Mouse (Mus musculus): Measurements from ENCODE around the gene Dnah5.

Dnah5 gene

GRCm38 (mm10) chr15:28203111-28204075 lies at the start of gene Dnah5:
Gene Dnah5 (plus strand): TSS chr15:28203752.
- no peak for DNase-seq

DNA sequence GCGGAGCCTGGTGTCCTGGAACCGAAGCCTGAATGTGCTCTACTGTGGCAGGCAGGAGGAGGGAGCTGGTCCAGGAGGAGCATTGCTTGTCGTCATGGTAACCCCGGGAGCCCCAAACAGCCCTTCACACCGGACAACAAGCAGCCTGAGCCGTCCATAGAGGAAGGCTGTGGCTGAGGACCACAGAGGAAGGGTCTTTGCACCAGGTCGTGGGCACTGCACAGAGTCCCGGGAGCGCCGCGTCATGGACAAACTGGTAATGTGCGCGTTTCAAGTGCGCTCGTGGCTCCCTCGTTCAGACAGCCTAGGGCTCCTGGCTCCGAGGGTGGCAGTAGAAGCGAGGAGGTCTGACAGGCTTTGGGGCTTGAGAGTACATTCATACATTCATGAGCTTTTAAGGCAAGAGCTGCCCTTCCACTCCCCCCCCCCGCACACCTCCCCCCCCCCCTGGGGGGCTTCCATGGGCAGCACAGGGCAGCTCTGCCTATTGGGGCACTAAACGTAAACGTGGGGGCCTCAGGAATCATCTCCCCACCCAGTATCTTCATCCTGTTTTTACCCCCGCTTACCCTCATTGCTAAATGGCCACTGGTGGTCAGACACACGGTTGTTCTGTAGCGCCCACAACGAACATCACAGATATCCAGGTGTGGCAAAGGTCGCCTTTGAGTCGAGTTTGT lies 48.6 kb upstream of the Dnah5 start:
- peak; percentile 34 to 38 for DNase-seq

GRCm38 (mm10) chr15:28158771-28159489 lies 44.6 kb upstream of the Dnah5 start:
- peak; percentile 65 to 66 for DNase-seq

GRCm38 (mm10) chr15:28162291-28162690 lies 41.3 kb upstream of the Dnah5 start:
- no peak for DNase-seq

DNA sequence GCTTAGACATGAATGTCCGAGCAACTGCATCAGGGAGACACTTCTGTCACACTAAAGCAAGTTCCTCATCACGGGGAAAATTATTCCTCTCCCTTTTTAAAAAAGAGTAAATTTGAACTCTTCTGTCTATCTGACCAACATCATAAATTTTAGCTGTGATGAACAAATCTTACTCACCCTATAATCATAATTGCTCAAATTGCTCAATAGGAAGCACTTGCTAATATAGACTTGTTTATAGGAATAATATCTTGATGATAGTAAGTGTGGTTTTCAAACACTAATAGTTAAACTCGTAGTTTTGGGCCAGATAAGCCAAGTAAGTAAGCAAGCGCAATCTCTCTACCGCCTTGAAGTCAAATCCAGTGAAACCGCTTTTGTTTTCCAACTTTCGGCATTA lies 38.3 kb upstream of the Dnah5 start:
- DNase-seq = no peak

DNA sequence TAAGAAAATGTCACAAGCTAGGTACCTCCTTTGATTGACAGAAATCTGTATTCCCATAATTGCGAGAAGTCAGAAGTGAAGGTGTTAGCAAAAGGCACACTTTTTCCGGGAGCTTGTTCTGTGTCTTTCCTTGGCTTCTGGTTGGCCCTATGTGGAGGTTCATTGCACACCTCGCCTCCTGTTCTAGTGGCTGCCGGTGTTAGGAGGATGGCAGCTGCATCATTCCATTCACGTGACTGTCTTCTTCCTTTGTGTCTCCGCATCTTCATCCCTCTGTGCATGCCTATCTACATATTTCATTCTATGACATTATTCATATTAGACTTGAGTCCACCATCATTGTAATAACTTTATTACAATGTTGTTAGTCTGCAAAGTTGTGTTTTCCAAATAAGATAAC lies 37.5 kb upstream of the Dnah5 start:
- no peak for DNase-seq

DNA sequence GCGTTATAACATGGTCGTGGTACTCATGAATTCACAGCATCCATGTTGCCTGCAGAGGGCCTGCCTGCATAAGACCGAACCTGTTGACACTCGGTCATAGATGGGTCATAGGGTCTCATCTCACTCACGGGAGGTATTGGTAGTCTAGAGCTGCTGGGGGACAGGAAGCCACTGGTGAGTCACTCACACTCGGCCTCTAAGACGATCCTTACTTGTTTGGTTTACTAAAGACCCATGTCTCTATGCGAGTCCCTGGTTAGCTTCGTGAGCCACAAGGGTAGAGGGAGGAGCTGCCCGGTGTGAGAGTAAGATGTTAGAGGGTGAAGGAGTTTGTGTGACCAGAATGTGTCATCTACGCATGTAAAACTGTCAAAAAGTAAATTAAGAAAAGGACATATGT lies 24.6 kb upstream of the Dnah5 start:
- DNase-seq = no peak

- no peak for DNase-seq
Measured at GRCm38 (mm10) chr15:28179556-28179955, 24.0 kb upstream of the Dnah5 start.

- DNase-seq = peak; percentile 79 to 89
Measured at GRCm38 (mm10) chr15:28181862-28182261, 21.7 kb upstream of the Dnah5 start.

- DNase-seq = no peak
Measured at GRCm38 (mm10) chr15:28182567-28182966, 21.0 kb upstream of the Dnah5 start.

- DNase-seq = peak; percentile 78
Measured at GRCm38 (mm10) chr15:28187472-28188360, 15.8 kb upstream of the Dnah5 start.

- no peak for DNase-seq
Measured at GRCm38 (mm10) chr15:28188361-28189011, 15.1 kb upstream of the Dnah5 start.

DNA sequence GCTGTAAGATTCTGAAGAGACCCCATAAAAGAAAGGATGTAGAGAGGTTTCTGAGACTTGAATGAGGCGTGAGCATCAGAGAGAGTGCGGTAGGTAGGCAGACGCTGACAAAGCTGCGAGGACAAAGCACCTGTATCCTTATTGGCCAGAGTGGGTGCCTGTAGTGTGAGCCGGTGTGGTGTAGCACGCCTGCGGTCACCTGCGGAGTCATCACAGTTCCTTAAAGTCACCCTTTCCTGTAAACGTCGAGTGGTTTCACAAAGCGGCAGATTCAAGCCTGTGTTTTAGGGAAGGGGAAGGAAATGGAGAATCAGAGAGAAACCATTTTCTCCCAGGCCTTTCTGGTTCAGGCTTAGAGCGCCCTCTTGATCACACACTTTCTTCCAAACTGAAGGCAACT lies 13.9 kb upstream of the Dnah5 start:
- DNase-seq = no peak

GRCm38 (mm10) chr15:28198609-28199008 lies 4.9 kb upstream of the Dnah5 start:
- DNase-seq = no peak

- DNase-seq = no peak
Measured at GRCm38 (mm10) chr15:28204626-28205025, 1.1 kb downstream of the Dnah5 start.

- no peak for DNase-seq
Measured at GRCm38 (mm10) chr15:28207545-28207944, 4.0 kb downstream of the Dnah5 start.

DNA sequence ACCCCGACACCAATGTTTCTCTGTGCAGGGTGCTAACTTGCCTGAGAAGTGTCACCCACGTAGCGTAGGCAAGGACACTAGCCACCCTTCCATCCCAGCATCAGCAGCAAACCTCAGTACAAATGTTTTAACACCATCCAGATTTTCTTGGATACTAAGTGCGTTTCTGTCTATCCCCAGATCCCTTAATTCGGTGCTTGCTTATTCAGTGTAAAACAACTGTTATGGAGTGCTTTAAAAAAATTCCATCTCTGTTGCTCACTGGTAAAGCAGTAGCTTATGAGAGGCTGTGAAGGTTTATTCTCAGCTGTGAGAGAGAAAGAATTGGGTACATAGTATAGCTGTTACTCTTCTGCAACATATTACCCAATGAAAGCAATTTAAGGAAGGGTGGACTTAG lies 9.5 kb downstream of the Dnah5 start:
- DNase-seq = no peak

- no peak for DNase-seq
Measured at GRCm38 (mm10) chr15:28216358-28216757, 12.8 kb downstream of the Dnah5 start.

DNA sequence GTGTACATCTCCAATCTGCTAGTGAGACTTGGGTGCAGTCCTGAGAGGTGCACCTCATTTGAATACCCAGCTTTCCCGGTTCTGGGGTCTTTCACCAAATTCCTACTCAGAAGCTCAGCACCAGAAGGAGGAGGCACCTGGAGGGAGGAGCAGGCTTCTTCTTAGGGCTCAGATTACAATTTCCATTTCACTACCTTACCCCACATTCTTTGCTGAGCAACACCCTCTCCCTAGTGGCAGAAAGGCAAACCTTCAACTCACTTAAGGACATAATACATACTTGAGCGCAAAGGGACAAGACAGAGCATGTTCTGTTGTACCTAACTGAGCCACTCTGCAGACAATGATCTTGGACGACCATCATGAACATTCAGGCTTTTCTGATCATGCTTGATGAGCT lies 23.8 kb downstream of the Dnah5 start:
- no peak for DNase-seq

DNA sequence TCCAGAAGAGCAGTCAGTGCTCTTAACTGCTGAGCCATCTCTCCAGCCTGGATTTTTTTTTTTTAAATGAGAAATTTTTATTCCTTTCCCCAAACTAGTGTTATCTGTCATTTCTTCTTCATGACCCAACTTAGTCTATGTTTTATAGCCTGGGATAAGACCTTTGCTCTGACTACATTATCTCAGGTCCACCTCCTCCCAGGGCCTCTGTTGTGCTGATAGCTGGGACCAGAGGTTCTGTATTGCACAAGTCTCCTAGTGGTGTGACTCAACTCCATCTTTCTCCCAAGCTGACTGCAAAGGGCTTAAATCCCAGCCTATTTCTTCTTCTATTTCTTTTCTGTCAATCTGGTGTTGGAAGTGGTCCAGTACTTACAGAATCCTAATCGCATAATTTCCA lies 56.7 kb downstream of the Dnah5 start:
- DNase-seq = no peak

GRCm38 (mm10) chr15:28299438-28299837 lies 95.9 kb downstream of the Dnah5 start:
- DNase-seq = no peak

DNA sequence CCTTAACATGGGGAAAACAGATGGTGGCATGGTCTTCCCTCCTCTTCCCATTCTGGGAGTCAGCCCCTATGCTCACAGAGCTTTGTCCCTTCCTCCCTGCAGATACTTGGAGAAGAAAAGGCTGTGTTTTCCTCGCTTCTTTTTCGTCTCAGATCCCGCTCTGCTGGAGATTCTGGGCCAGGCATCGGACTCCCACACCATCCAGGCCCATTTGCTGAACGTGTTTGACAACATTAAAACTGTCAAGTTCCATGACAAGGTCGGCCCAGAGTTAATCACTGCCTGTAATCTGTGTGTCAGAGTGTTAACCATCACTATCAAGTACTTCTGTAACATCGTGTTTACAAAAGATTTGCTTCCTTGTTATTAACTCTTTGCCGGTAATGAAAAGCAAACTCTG lies 103.6 kb downstream of the Dnah5 start:
- DNase-seq = no peak

All from cerebellum, postnatal 36 days (tissue).